Mouse (Mus musculus) stomach, embryonic 16.5 days (tissue): ENCODE results near the gene Hoxb2. TPM values are rescaled to one million over a fixed set of nuclear protein-coding genes. Genes with fewer than 3 reads are reported as not detected.

ENCODE experiments used
- ATAC-seq: fragments of 200-750 bp; cut with Nextera tagmentation; 2 replicates; pipeline ENCODE4 v1.8.0; 2017; ENCODE audit warnings: moderate number of reproducible peaks, moderate TSS enrichment; ENCODE audit not compliant: insufficient read depth, low FRiP score
- H3K27ac ChIP-seq: fragments of 300-500 bp; sonication (generic); 2 replicates; pipeline ENCODE4 v1.5.1; 2014; ENCODE audit warnings: low read length
- H3K27me3 ChIP-seq: fragments of 300-500 bp; sonication (generic); 2 replicates; pipeline ENCODE4 v1.6.1; 2014; ENCODE audit warnings: low read length, control low read depth, mixed read lengths; ENCODE audit not compliant: control insufficient read depth, insufficient read depth
- H3K36me3 ChIP-seq: fragments of 300-500 bp; sonication (generic); 2 replicates; pipeline ENCODE4 v1.6.1; 2014; ENCODE audit warnings: low read length; ENCODE audit not compliant: control insufficient read depth, insufficient read depth
- H3K4me1 ChIP-seq: fragments of 300-500 bp; sonication (generic); 2 replicates; pipeline ENCODE4 v1.6.1; 2014; ENCODE audit warnings: low read length, control low read depth, mixed read lengths; ENCODE audit not compliant: control insufficient read depth, insufficient read depth
- H3K4me2 ChIP-seq: fragments of 300-500 bp; sonication (generic); 2 replicates; pipeline ENCODE4 v1.6.1; 2014; ENCODE audit warnings: low read depth, low read length, mixed read lengths
- H3K4me3 ChIP-seq: fragments of 300-500 bp; sonication (generic); replicated peaks from 2 replicates; pipeline ENCODE4 v1.5.1; 2014; ENCODE audit warnings: mild to moderate bottlenecking, low read length
- H3K9ac ChIP-seq: fragments of 300-500 bp; sonication (generic); 2 replicates; pipeline ENCODE4 v1.6.1; 2014; ENCODE audit warnings: low read length
- H3K9me3 ChIP-seq: fragments of 300-500 bp; sonication (generic); replicated peaks from 2 replicates; pipeline ENCODE4 v1.6.1; 2016; ENCODE audit warnings: low read length, control low read depth; ENCODE audit not compliant: control insufficient read depth
- WGBS: fragments of 180-500 bp; shearing (Covaris S2); extraction: QIAGEN DNeasy Blood & Tissue Kit; methylation state at CpG from one replicate; pipeline ENCODE4 v1.1.7; 2014; 5-methylcytosine and 5-hydroxymethylcytosine counted together
- polyA plus RNA-seq: library from polyadenylated mRNA; unstranded; fragments of >200 nt; fragmentation: Nextera tagmentation; extraction: Ambion mirVana; gene quantifications from 2 replicates; pipeline ENCODE4 v1.2.1, GENCODE M21; 2015

The Hoxb2 gene
- polyA plus RNA-seq, 1 experiment from 2014 or later: 11.5 TPM

DNA sequence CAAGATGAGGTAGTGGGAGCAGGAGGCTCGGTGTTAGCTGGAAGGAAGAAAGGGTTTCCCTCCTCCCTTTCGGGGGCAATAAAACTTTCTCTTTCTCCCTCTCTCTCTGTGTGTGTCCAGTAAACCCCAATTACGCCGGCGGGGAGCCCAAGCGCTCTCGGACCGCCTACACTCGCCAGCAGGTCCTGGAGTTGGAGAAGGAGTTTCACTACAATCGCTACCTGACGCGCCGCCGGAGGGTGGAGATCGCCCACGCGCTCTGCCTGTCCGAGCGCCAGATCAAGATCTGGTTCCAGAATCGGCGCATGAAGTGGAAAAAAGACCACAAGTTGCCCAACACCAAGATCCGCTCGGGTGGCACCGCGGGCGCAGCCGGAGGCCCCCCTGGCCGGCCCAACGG lies 30.4 kb upstream of the Hoxb2 start:
- H3K4me3 ChIP-seq: peak overlapping the region; percentile 63
- ATAC-seq: peak; percentile 2; the same call in 1 of the 2 replicates
- no peaks in the 10 kb centered on the region for H3K9me3 ChIP-seq
- peak overlapping the region; percentile 88 for H3K9ac ChIP-seq
- H3K27ac ChIP-seq: peak overlapping the region; percentile 98
- peak overlapping the region; percentile 65 for H3K4me2 ChIP-seq
- H3K4me1 ChIP-seq: 0 out of 2 replicates have a peak, but pooled peaks cover 3% of the 10 kb centered on the region
- H3K27me3 ChIP-seq: no peaks in the 10 kb centered on the region; the same call in 1 of the 2 replicates
- WGBS: under 1% methylated on average over 29 of the region's 29 CpGs
- no peaks in the 10 kb centered on the region for H3K36me3 ChIP-seq

GRCm38 (mm10) chr11:96320688-96321087 lies 29.6 kb upstream of the Hoxb2 start:
- H3K4me3 ChIP-seq: peak overlapping the region; percentile 63
- no peaks in the 10 kb centered on the region; the same call in 1 of the 2 replicates for H3K27me3 ChIP-seq
- H3K9ac ChIP-seq: peak overlapping the region; percentile 88
- no peaks in the 10 kb centered on the region for H3K9me3 ChIP-seq
- ATAC-seq: no peak
- H3K36me3 ChIP-seq: no peaks in the 10 kb centered on the region
- H3K27ac ChIP-seq: peak overlapping the region; percentile 98
- H3K4me2 ChIP-seq: peak overlapping the region; percentile 65
- H3K4me1 ChIP-seq: 0 out of 2 replicates have a peak, but pooled peaks cover 3% of the 10 kb centered on the region
- WGBS: 15% methylated on average over 17 of the region's 17 CpGs

- H3K9me3 ChIP-seq: no peaks in the 10 kb centered on the region
- H3K4me1 ChIP-seq: no peaks in the 10 kb centered on the region
- no peaks in the 10 kb centered on the region for H3K36me3 ChIP-seq
- peaks cover 4% of the 10 kb centered on the region; the same call in 1 of the 2 replicates for H3K27me3 ChIP-seq
- peak overlapping the region; percentile 65 for H3K4me2 ChIP-seq
- peak overlapping the region; percentile 98 for H3K27ac ChIP-seq
- peak overlapping the region; percentile 84; the same call in 1 of the 2 replicates for H3K9ac ChIP-seq
- peak overlapping the region; percentile 63 for H3K4me3 ChIP-seq
- ATAC-seq: no peak
- 10% methylated on average over 5 of the region's 5 CpGs for WGBS
Observed at GRCm38 (mm10) chr11:96321846-96322245, 28.5 kb upstream of the Hoxb2 start.

DNA sequence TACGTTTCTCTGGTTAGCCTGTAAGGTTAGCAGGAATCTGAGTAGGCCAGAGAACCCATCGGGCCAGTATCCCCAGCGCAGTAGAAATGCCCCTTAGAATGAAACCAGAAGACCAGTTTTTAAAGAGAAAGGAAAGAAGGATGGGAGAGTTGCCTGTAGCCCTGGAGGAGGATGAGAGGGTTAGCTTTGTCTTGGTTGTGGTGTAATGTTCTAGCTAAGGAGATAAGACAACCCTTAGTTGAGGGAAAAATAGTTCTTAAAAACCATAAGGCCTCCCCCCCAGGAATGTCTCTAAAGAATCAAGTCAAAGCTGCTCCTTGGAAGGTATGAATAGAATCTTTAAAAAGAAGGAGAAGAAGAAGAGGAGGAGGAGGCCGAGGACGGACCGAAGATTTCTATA lies 27.6 kb upstream of the Hoxb2 start:
- peak overlapping the region; percentile 98 for H3K27ac ChIP-seq
- ATAC-seq: no peak
- H3K4me3 ChIP-seq: peak overlapping the region; percentile 63
- H3K36me3 ChIP-seq: no peaks in the 10 kb centered on the region
- H3K27me3 ChIP-seq: peaks cover 5% of the 10 kb centered on the region; the same call in 1 of the 2 replicates
- WGBS: 20% methylated on average over 6 of the region's 6 CpGs
- H3K4me2 ChIP-seq: peak overlapping the region; percentile 65
- H3K9ac ChIP-seq: peak overlapping the region; percentile 84
- H3K4me1 ChIP-seq: 0 out of 2 replicates have a peak, but pooled peaks cover 6% of the 10 kb centered on the region
- no peaks in the 10 kb centered on the region for H3K9me3 ChIP-seq

DNA sequence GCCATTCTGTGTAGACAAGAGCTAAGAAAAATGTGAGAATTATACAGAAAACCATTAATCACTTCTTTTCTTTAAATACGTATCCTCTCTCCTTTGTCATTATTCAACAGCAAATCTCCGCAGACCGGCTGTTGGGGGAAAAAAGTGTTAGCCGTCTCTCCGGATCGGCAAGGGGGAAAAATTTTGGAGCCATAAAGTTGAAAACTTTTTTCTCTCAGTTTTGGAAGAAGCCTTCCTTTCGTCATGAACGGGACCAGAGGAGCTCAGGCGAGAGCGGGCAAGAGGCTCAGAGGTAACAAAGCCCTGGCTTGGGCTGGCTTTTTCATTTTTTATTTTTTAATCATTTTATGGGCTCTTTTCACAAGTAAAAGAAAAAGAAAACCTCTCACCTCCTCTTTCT lies 27.2 kb upstream of the Hoxb2 start, which contains the start of gene Hoxb3:
TSS of gene Hoxb3 (plus strand) at position 173 of the 400 bp plus-strand sequence.
- 0 out of 2 replicates have a peak, but pooled peaks cover 6% of the 10 kb centered on the region for H3K4me1 ChIP-seq
- peak within 1 kb of the TSS; percentile 65 for H3K4me2 ChIP-seq
- H3K27ac ChIP-seq: peak within 1 kb of the TSS; percentile 98
- peak within 1 kb of the TSS; percentile 63 for H3K4me3 ChIP-seq
- H3K36me3 ChIP-seq: no peaks in the 10 kb centered on the region
- peaks cover 5% of the 10 kb centered on the region; the same call in 1 of the 2 replicates for H3K27me3 ChIP-seq
- no peaks in the 10 kb centered on the region for H3K9me3 ChIP-seq
- 23% methylated on average over 10 of the region's 10 CpGs for WGBS
- H3K9ac ChIP-seq: peak within 1 kb of the TSS; percentile 84
- no peak for ATAC-seq

- Histone ChIP-seq H3K27me3 (peaks cover 5% of the 10 kb centered on the region; the same call in 1 of the 2 replicates), H3K9ac (peak overlapping the region; percentile 84), H3K4me2 (peak overlapping the region; percentile 65), H3K4me3 (peak overlapping the region; percentile 63), H3K27ac (peak overlapping the region; percentile 98), H3K4me1 (peaks cover 8% of the 10 kb centered on the region; the same call in 1 of the 2 replicates), H3K9me3 (no peaks in the 10 kb centered on the region), H3K36me3 (no peaks in the 10 kb centered on the region)
- no peak for ATAC-seq
- 6% methylated on average over 5 of the region's 5 CpGs for WGBS
Observed at GRCm38 (mm10) chr11:96324125-96324524, 26.2 kb upstream of the Hoxb2 start.

- Histone ChIP-seq H3K4me1 (peaks cover 10% of the 10 kb centered on the region; the same call in 1 of the 2 replicates), H3K27ac (peak overlapping the region; percentile 98), H3K36me3 (no peaks in the 10 kb centered on the region), H3K27me3 (peaks cover 5% of the 10 kb centered on the region; the same call in 1 of the 2 replicates), H3K9me3 (no peaks in the 10 kb centered on the region), H3K9ac (peak overlapping the region; percentile 84), H3K4me2 (peak overlapping the region; percentile 65), H3K4me3 (peak overlapping the region; percentile 63)
- 20% methylated on average over 8 of the region's 8 CpGs for WGBS
- ATAC-seq: no peak
Observed at GRCm38 (mm10) chr11:96324965-96325364, 25.4 kb upstream of the Hoxb2 start.

DNA sequence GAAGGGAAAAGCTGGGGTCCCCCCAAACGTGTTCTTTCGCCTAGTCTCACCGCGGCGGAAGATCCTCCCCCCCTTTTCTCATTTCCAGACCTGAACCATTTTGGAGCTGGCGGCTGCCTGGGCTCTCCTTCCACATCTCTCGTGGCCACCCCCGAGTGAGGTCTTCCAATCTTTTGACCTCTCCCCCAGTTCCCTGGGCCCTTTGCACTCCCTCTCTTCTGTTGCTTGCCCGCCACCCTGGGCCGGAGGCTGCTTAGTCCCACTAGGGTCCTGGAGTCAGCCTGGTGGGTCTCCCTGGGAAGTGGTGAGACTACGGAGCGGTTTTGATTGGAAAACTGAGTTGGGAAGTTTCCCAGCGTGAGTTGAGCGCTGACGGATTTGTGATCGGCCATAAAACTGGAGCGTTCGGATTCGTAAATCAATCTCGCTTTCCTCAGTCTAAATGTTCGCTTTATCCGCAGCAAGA lies 24.5 kb upstream of the Hoxb2 start:
- no peaks in the 10 kb centered on the region for H3K9me3 ChIP-seq
- H3K4me2 ChIP-seq: peak overlapping the region; percentile 65
- peaks cover 17% of the 10 kb centered on the region for H3K4me1 ChIP-seq
- H3K9ac ChIP-seq: peak overlapping the region; percentile 84
- peak overlapping the region; percentile 98 for H3K27ac ChIP-seq
- peaks cover 5% of the 10 kb centered on the region; the same call in 1 of the 2 replicates for H3K27me3 ChIP-seq
- 21% methylated on average over 22 of the region's 22 CpGs for WGBS
- ATAC-seq: no peak
- H3K36me3 ChIP-seq: no peaks in the 10 kb centered on the region
- H3K4me3 ChIP-seq: peak overlapping the region; percentile 63

GRCm38 (mm10) chr11:96326705-96327104 lies 23.6 kb upstream of the Hoxb2 start:
- no peak for ATAC-seq
- Histone ChIP-seq H3K4me3 (peak overlapping the region; percentile 63), H3K9me3 (no peaks in the 10 kb centered on the region), H3K4me1 (peaks cover 21% of the 10 kb centered on the region), H3K27me3 (peaks cover 5% of the 10 kb centered on the region; the same call in 1 of the 2 replicates), H3K9ac (peak overlapping the region; percentile 84), H3K36me3 (no peaks in the 10 kb centered on the region), H3K4me2 (peak overlapping the region; percentile 65), H3K27ac (peak overlapping the region; percentile 98)
- WGBS: 12% methylated on average over 12 of the region's 12 CpGs
